Mouse (Mus musculus) heart, embryonic 15.5 days (tissue): Measurements from ENCODE around the gene Rac3. TPM values are rescaled to one million over a fixed set of nuclear protein-coding genes. Genes with fewer than 3 reads are reported as not detected.
"Not testable (repeated sequence)": the region's sequence is repeated elsewhere in the genome, so short reads cannot be mapped to it uniquely, and the experiment has no call there.

Experiments used
- ATAC-seq: fragments of 200-750 bp; cut with Nextera tagmentation; replicated peaks from 2 replicates; pipeline ENCODE4 v1.8.0; 2017; ENCODE audit warnings: low read depth, moderate TSS enrichment; ENCODE audit not compliant: insufficient number of reproducible peaks, insufficient read depth, low FRiP score
- H3K27ac ChIP-seq: fragments of 300-500 bp; sonication (generic); 2 replicates; pipeline ENCODE4 v1.5.1; 2015; ENCODE audit warnings: mild to moderate bottlenecking, inconsistent platforms
- H3K27me3 ChIP-seq: fragments of 300-500 bp; sonication (generic); 2 replicates; pipeline ENCODE4 v1.6.1; 2015; ENCODE audit warnings: inconsistent platforms
- H3K36me3 ChIP-seq: fragments of 300-500 bp; sonication (generic); 2 replicates; pipeline ENCODE4 v1.6.1; 2015; ENCODE audit warnings: mild to moderate bottlenecking, inconsistent platforms
- H3K4me1 ChIP-seq: fragments of 300-500 bp; sonication (generic); replicated peaks from 2 replicates; pipeline ENCODE4 v1.6.1; 2015; ENCODE audit warnings: inconsistent platforms
- H3K4me2 ChIP-seq: fragments of 300-500 bp; sonication (generic); 2 replicates; pipeline ENCODE4 v1.6.1; 2015; ENCODE audit warnings: inconsistent platforms, mild to moderate bottlenecking, moderate library complexity
- H3K4me3 ChIP-seq: fragments of 300-500 bp; sonication (generic); 2 replicates; pipeline ENCODE4 v1.5.1; 2015; ENCODE audit warnings: mild to moderate bottlenecking, inconsistent platforms
- H3K9ac ChIP-seq: fragments of 300-500 bp; sonication (generic); 2 replicates; pipeline ENCODE4 v1.6.1; 2015; ENCODE audit warnings: mild to moderate bottlenecking, inconsistent platforms
- H3K9me3 ChIP-seq: fragments of 300-500 bp; sonication (generic); replicated peaks from 2 replicates; pipeline ENCODE4 v1.6.1; 2016; ENCODE audit warnings: inconsistent platforms
- WGBS: fragments of 180-500 bp; shearing (Covaris S2); methylation state at CpG from one replicate; pipeline ENCODE4 v1.1.7; 2015; ENCODE audit warnings: mixed read lengths; 5-methylcytosine and 5-hydroxymethylcytosine counted together
- polyA plus RNA-seq: library from polyadenylated mRNA; unstranded; fragments of >200 nt; fragmentation: Nextera tagmentation; extraction: Ambion mirVana; gene quantifications from 2 replicates; pipeline ENCODE4 v1.2.1, GENCODE M21; 2015

Gene Rac3
- 7.8 and 17.0 TPM in 2 replicates for polyA plus RNA-seq

GRCm38 (mm10) chr11:120721124-120722066 is at the start of gene Rac3:
Gene Rac3, plus strand, starts transcription at chr11:120721470.
- H3K4me3 ChIP-seq = peak within 1 kb of the TSS; percentile 64
- peak within 1 kb of the TSS; percentile 67 for H3K9ac ChIP-seq
- WGBS = under 1% methylated on average over 90 of the region's 90 CpGs
- peaks cover 48% of the 10 kb centered on the region for H3K27me3 ChIP-seq
- ATAC-seq = peak; percentile 76
- H3K36me3 ChIP-seq = peaks cover 22% of the 10 kb centered on the region; the same call in 1 of the 2 replicates
- H3K4me2 ChIP-seq = peak within 1 kb of the TSS; percentile 99
- no peak within 1 kb of the TSS for H3K27ac ChIP-seq
- peaks cover 21% of the 10 kb centered on the region for H3K4me1 ChIP-seq
- H3K9me3 ChIP-seq = no peaks in the 10 kb centered on the region

- Histone ChIP-seq H3K9me3 (no peaks in the 10 kb centered on the region), H3K36me3 (0 out of 2 replicates have a peak, but pooled peaks cover 4% of the 10 kb centered on the region), H3K9ac (peak within 1 kb of the TSS; percentile 75), H3K27me3 (no peaks in the 10 kb centered on the region), H3K27ac (peak within 1 kb of the TSS; percentile 92), H3K4me2 (peak within 1 kb of the TSS; percentile 81), H3K4me1 (peaks cover 12% of the 10 kb centered on the region), H3K4me3 (peak within 1 kb of the TSS; percentile 96)
- ATAC-seq = peak; percentile 97
- under 1% methylated on average over 67 of the region's 83 CpGs for WGBS
These were observed 48.3 kb upstream of the Rac3 start, which contains the start of gene Aspscr1 for GRCm38 (mm10) chr11:120672687-120673593. Gene Aspscr1, plus strand, starts transcription at chr11:120672973.

- Histone ChIP-seq H3K36me3 (peaks cover 11% of the 10 kb centered on the region; the same call in 1 of the 2 replicates), H3K27me3 (no peaks in the 10 kb centered on the region), H3K9ac (peak overlapping the region; percentile 75), H3K27ac (peak overlapping the region; percentile 92), H3K9me3 (no peaks in the 10 kb centered on the region), H3K4me2 (peak overlapping the region; percentile 81), H3K4me1 (peaks cover 12% of the 10 kb centered on the region), H3K4me3 (peak overlapping the region; percentile 96)
- ATAC-seq = no peak
- WGBS = 33% methylated on average over 12 of the region's 12 CpGs
These were observed 47.6 kb upstream of the Rac3 start for GRCm38 (mm10) chr11:120673594-120674122.

- H3K27ac ChIP-seq, H3K9me3 ChIP-seq, H3K4me3 ChIP-seq, ATAC-seq, H3K27me3 ChIP-seq, H3K9ac ChIP-seq, H3K4me2 ChIP-seq: not testable (repeated sequence)
- WGBS = 82% methylated on average over 4 of the region's 5 CpGs
- H3K4me1 ChIP-seq = peaks cover 12% of the 10 kb centered on the region
- H3K36me3 ChIP-seq = peaks cover 26% of the 10 kb centered on the region
These were observed 45.4 kb upstream of the Rac3 start for GRCm38 (mm10) chr11:120675875-120676274.

GRCm38 (mm10) chr11:120676951-120677350 is 44.3 kb upstream of the Rac3 start:
- Histone ChIP-seq H3K36me3 (peaks cover 32% of the 10 kb centered on the region), H3K4me2 (no peak overlapping the region), H3K27ac (no peak overlapping the region), H3K9me3 (no peaks in the 10 kb centered on the region), H3K4me3 (no peak overlapping the region), H3K9ac (no peak overlapping the region; the same call in 1 of the 2 replicates), H3K4me1 (peaks cover 12% of the 10 kb centered on the region), H3K27me3 (no peaks in the 10 kb centered on the region)
- ATAC-seq = no peak
- 84% methylated on average over 4 of the region's 4 CpGs for WGBS

- H3K36me3 ChIP-seq = peaks cover 37% of the 10 kb centered on the region
- no peak for ATAC-seq
- H3K4me2 ChIP-seq = no peak overlapping the region
- no peaks in the 10 kb centered on the region for H3K27me3 ChIP-seq
- no peak overlapping the region for H3K9ac ChIP-seq
- no peak overlapping the region for H3K27ac ChIP-seq
- WGBS = 72% methylated on average over 3 of the region's 3 CpGs
- no peaks in the 10 kb centered on the region for H3K9me3 ChIP-seq
- H3K4me3 ChIP-seq = no peak overlapping the region
- H3K4me1 ChIP-seq = 0 out of 2 replicates have a peak, but pooled peaks cover 3% of the 10 kb centered on the region
These were observed 41.4 kb upstream of the Rac3 start for GRCm38 (mm10) chr11:120679909-120680308.

- Histone ChIP-seq H3K9ac (no peak overlapping the region), H3K27me3 (no peaks in the 10 kb centered on the region), H3K4me1 (no peaks in the 10 kb centered on the region), H3K4me3 (no peak overlapping the region), H3K27ac (no peak overlapping the region), H3K36me3 (peaks cover 35% of the 10 kb centered on the region), H3K4me2 (no peak overlapping the region), H3K9me3 (no peaks in the 10 kb centered on the region)
- ATAC-seq = no peak
- 91% methylated on average over 5 of the region's 5 CpGs for WGBS
These were observed 38.6 kb upstream of the Rac3 start for GRCm38 (mm10) chr11:120682683-120683082.

- Histone ChIP-seq H3K4me3 (no peak overlapping the region), H3K4me2 (no peak overlapping the region), H3K4me1 (no peaks in the 10 kb centered on the region), H3K36me3 (peaks cover 29% of the 10 kb centered on the region), H3K27me3 (no peaks in the 10 kb centered on the region), H3K9me3 (no peaks in the 10 kb centered on the region), H3K27ac (no peak overlapping the region), H3K9ac (no peak overlapping the region)
- ATAC-seq = no peak
- WGBS = 86% methylated on average over 3 of the region's 3 CpGs
These were observed 37.7 kb upstream of the Rac3 start for GRCm38 (mm10) chr11:120683536-120683935.

- Histone ChIP-seq H3K9me3 (no peaks in the 10 kb centered on the region), H3K9ac (no peak overlapping the region), H3K27ac (no peak overlapping the region), H3K4me2 (no peak overlapping the region), H3K4me3 (no peak overlapping the region), H3K4me1 (no peaks in the 10 kb centered on the region), H3K27me3 (no peaks in the 10 kb centered on the region), H3K36me3 (peaks cover 30% of the 10 kb centered on the region)
- ATAC-seq = no peak
- 85% methylated on average over 2 of the region's 2 CpGs for WGBS
These were observed 37.2 kb upstream of the Rac3 start for GRCm38 (mm10) chr11:120684086-120684485.

- Histone ChIP-seq H3K27ac (no peak overlapping the region), H3K4me3 (no peak overlapping the region), H3K9me3 (no peaks in the 10 kb centered on the region), H3K36me3 (peaks cover 33% of the 10 kb centered on the region), H3K4me2 (no peak overlapping the region), H3K9ac (no peak overlapping the region), H3K27me3 (no peaks in the 10 kb centered on the region), H3K4me1 (no peaks in the 10 kb centered on the region)
- 0 out of 2 replicates have a peak, but pooled peaks have one; percentile 30 for ATAC-seq
- 73% methylated on average over 2 of the region's 2 CpGs for WGBS
These were observed 36.6 kb upstream of the Rac3 start for GRCm38 (mm10) chr11:120684660-120685059.
